Mouse (Mus musculus) lung, postnatal 0 days (tissue): ENCODE results near the gene Pdzk1ip1. TPM values are rescaled to one million over a fixed set of nuclear protein-coding genes. Genes with fewer than 3 reads are reported as not detected.

Experiments used
- ATAC-seq: fragments of 200-750 bp; cut with Nextera tagmentation; 2 replicates; pipeline ENCODE4 v1.8.0; 2017; ENCODE audit warnings: moderate library complexity
- DNase-seq: peaks from one replicate; pipeline ENCODE4 v3.0.0-alpha.2; 2016; ENCODE audit warnings: low spot score
- H3K27ac ChIP-seq: fragments of 300-500 bp; sonication (generic); 2 replicates; pipeline ENCODE4 v1.5.1; 2014; ENCODE audit warnings: antibody characterized with exemption, mild to moderate bottlenecking, low read length, mixed read lengths
- H3K27me3 ChIP-seq: fragments of 300-500 bp; sonication (generic); replicated peaks from 2 replicates; pipeline ENCODE4 v1.6.1; 2014; ENCODE audit warnings: low read length, mixed read lengths; ENCODE audit not compliant: insufficient read depth
- H3K36me3 ChIP-seq: fragments of 300-500 bp; sonication (generic); 2 replicates; pipeline ENCODE4 v1.6.1; 2014; ENCODE audit warnings: low read length, mixed read lengths; ENCODE audit not compliant: insufficient read depth
- H3K4me1 ChIP-seq: fragments of 300-500 bp; sonication (generic); 2 replicates; pipeline ENCODE4 v1.6.1; 2014; ENCODE audit warnings: antibody characterized with exemption, low read depth, low read length, mixed read lengths; ENCODE audit not compliant: insufficient read depth
- H3K4me2 ChIP-seq: fragments of 300-500 bp; sonication (generic); replicated peaks from 2 replicates; pipeline ENCODE4 v1.6.1; 2014; ENCODE audit warnings: low read depth, mild to moderate bottlenecking, low read length, moderate library complexity, mixed read lengths
- H3K4me3 ChIP-seq: fragments of 300-500 bp; sonication (generic); 2 replicates; pipeline ENCODE4 v1.5.1; 2014; ENCODE audit warnings: low read depth, low read length
- H3K9ac ChIP-seq: fragments of 300-500 bp; sonication (generic); replicated peaks from 2 replicates; pipeline ENCODE4 v1.6.1; 2014; ENCODE audit warnings: low read depth, mild to moderate bottlenecking
- H3K9me3 ChIP-seq: fragments of 300-500 bp; sonication (generic); 2 replicates; pipeline ENCODE4 v1.6.1; 2016; ENCODE audit warnings: low read length, mixed read lengths
- CTCF ChIP-seq: IDR thresholded peaks from 2 replicates; pipeline ENCODE4 v1.5.1; 2016; ENCODE audit warnings: antibody characterized with exemption, mild to moderate bottlenecking
- EP300 ChIP-seq: IDR thresholded peaks from 2 replicates; pipeline ENCODE4 v1.6.1; 2016; ENCODE audit warnings: antibody characterized with exemption, mild to moderate bottlenecking, control low read depth
- WGBS: fragments of 180-500 bp; shearing (Covaris S2); extraction: QIAGEN DNeasy Blood & Tissue Kit; methylation state at CpG from one replicate; pipeline ENCODE4 v1.1.7; 2014; 5-methylcytosine and 5-hydroxymethylcytosine counted together
- polyA plus RNA-seq: library from polyadenylated mRNA; unstranded; fragments of >200 nt; fragmentation: Nextera tagmentation; extraction: Ambion mirVana; gene quantifications from 2 replicates; pipeline ENCODE4 v1.2.1, GENCODE M21; 2015

Gene Pdzk1ip1
- polyA plus RNA-seq, 1 experiment from 2014 or later = 99.9 TPM

- H3K9me3 ChIP-seq = no peaks in the 10 kb centered on the region
- H3K27me3 ChIP-seq = no peaks in the 10 kb centered on the region
- H3K4me2 ChIP-seq = no peak overlapping the region
- TF ChIP-seq CTCF (no peak), EP300 (no peak)
- DNase-seq = no peak
- no peak overlapping the region for H3K27ac ChIP-seq
- peaks cover 7% of the 10 kb centered on the region; the same call in 1 of the 2 replicates for H3K4me1 ChIP-seq
- H3K9ac ChIP-seq = no peak overlapping the region
- no peak for ATAC-seq
- 78% methylated on average over 2 of the region's 2 CpGs for WGBS
- no peak overlapping the region for H3K4me3 ChIP-seq
- no peaks in the 10 kb centered on the region for H3K36me3 ChIP-seq
Observed at GRCm38 (mm10) chr4:115094056-115094455, 5.5 kb downstream of the Pdzk1ip1 start.

GRCm38 (mm10) chr4:115095671-115096434 lies 7.3 kb downstream of the Pdzk1ip1 start:
- H3K9me3 ChIP-seq = no peaks in the 10 kb centered on the region
- no peaks in the 10 kb centered on the region for H3K27me3 ChIP-seq
- WGBS = 2% methylated on average over 25 of the region's 31 CpGs
- H3K9ac ChIP-seq = peak overlapping the region; percentile 2; the same call in 1 of the 2 replicates
- ATAC-seq = peak; percentile 81
- DNase-seq = peak; percentile 57
- H3K4me3 ChIP-seq = peak overlapping the region; percentile 43
- H3K4me2 ChIP-seq = peak overlapping the region; percentile 92
- H3K36me3 ChIP-seq = no peaks in the 10 kb centered on the region
- peak overlapping the region; percentile 35; the same call in 1 of the 2 replicates for H3K27ac ChIP-seq
- TF ChIP-seq EP300 = no peak
- no peak for TF ChIP-seq CTCF
- H3K4me1 ChIP-seq = peaks cover 7% of the 10 kb centered on the region; the same call in 1 of the 2 replicates

GRCm38 (mm10) chr4:115096435-115097145 lies 8.1 kb downstream of the Pdzk1ip1 start:
- peaks cover 7% of the 10 kb centered on the region; the same call in 1 of the 2 replicates for H3K4me1 ChIP-seq
- no peaks in the 10 kb centered on the region for H3K27me3 ChIP-seq
- H3K4me2 ChIP-seq = peak overlapping the region; percentile 92
- DNase-seq (no peak), ATAC-seq (peak; percentile 43)
- 11% methylated on average over 11 of the region's 11 CpGs for WGBS
- TF ChIP-seq EP300 (no peak), CTCF (no peak)
- no peaks in the 10 kb centered on the region for H3K9me3 ChIP-seq
- no peaks in the 10 kb centered on the region for H3K36me3 ChIP-seq
- H3K27ac ChIP-seq = peak overlapping the region; percentile 35; the same call in 1 of the 2 replicates
- peak overlapping the region; percentile 43 for H3K4me3 ChIP-seq
- H3K9ac ChIP-seq = 0 out of 2 replicates have a peak overlapping the region, but pooled peaks have one; percentile 2

GRCm38 (mm10) chr4:115097146-115097496 lies 8.6 kb downstream of the Pdzk1ip1 start:
- under 1% methylated on average over 6 of the region's 6 CpGs for WGBS
- Histone ChIP-seq H3K9me3 (no peaks in the 10 kb centered on the region), H3K4me2 (peak overlapping the region; percentile 92), H3K4me1 (peaks cover 7% of the 10 kb centered on the region; the same call in 1 of the 2 replicates), H3K27ac (no peak overlapping the region), H3K9ac (no peak overlapping the region), H3K36me3 (no peaks in the 10 kb centered on the region), H3K27me3 (no peaks in the 10 kb centered on the region), H3K4me3 (0 out of 2 replicates have a peak overlapping the region, but pooled peaks have one; percentile 3)
- peak; percentile 68 for TF ChIP-seq CTCF
- TF ChIP-seq EP300 = no peak
- ATAC-seq = no peak
- peak; percentile 36 for DNase-seq

- Histone ChIP-seq H3K27me3 (no peaks in the 10 kb centered on the region), H3K9ac (no peak overlapping the region), H3K4me1 (peaks cover 3% of the 10 kb centered on the region; the same call in 1 of the 2 replicates), H3K4me2 (peak overlapping the region; percentile 27; the same call in 1 of the 2 replicates), H3K36me3 (no peaks in the 10 kb centered on the region), H3K9me3 (no peaks in the 10 kb centered on the region), H3K27ac (no peak overlapping the region), H3K4me3 (no peak overlapping the region)
- WGBS = 31% methylated on average over 6 of the region's 6 CpGs
- TF ChIP-seq CTCF = peak; percentile 97
- TF ChIP-seq EP300 = peak; percentile 51; the same call in 1 of the 2 replicates
- ATAC-seq (peak; percentile 75), DNase-seq (peak; percentile 73)
Observed at GRCm38 (mm10) chr4:115101682-115102081, 13.2 kb downstream of the Pdzk1ip1 start.

GRCm38 (mm10) chr4:115103510-115103909 lies 15.0 kb downstream of the Pdzk1ip1 start:
- DNase-seq = no peak

More at GRCm38 (mm10) chr4:115103510-115103909, 15.0 kb downstream of the Pdzk1ip1 start:
- H3K27ac ChIP-seq = no peak overlapping the region
- no peaks in the 10 kb centered on the region for H3K4me1 ChIP-seq
- no peak overlapping the region for H3K4me3 ChIP-seq
- no peaks in the 10 kb centered on the region for H3K36me3 ChIP-seq
- ATAC-seq = no peak
- no peaks in the 10 kb centered on the region for H3K27me3 ChIP-seq
- no peak overlapping the region for H3K9ac ChIP-seq
- WGBS = 57% methylated on average over 4 of the region's 4 CpGs
- no peak overlapping the region for H3K4me2 ChIP-seq
- no peak for TF ChIP-seq EP300
- no peak for TF ChIP-seq CTCF
- H3K9me3 ChIP-seq = no peaks in the 10 kb centered on the region
